In the genomic region with DNA sequence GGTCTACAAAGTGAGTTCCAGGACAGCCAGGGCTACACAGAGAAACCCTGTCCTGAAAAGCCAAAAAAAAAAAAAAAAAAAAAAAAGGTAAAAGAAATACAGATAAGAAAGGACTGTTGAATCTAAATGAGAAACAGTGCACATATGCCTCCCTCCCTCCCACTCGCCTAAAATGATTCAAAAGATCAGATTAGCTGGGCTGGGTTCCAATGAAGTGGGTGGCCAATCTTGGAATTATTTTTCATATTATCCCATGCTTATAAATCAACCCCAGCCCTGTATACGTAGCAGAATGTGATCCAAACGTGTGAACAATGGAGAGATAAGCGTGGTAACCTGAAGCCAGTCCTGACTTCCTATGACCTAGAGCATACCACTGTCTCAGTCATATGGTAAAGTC, we compare ENCODE assay signal across 17 mouse cellular contexts.
DNase-seq lines count a peak whose midpoint lies in the region.
"Had no signal": no experiment of that assay in that cellular context is flagged by ENCODE, and none has a peak within 500 bp of the region (broad histone marks: within the 10 kb centered on the region; RNA-seq: fewer than 3 reads in every experiment).

No protein-coding gene starts in this region.

- DNase-seq in cerebellum, adult 11-12 months = peak; percentile 2
- no peak for DNase-seq in cerebellum, postnatal 14 days
- peak; percentile 70 for DNase-seq in layer of hippocampus, adult 11-12 months (ENCODE audit: low spot score)
- no peak for DNase-seq in layer of hippocampus, adult 9-10 months (ENCODE audit: low spot score)
- peak; percentile 50 for DNase-seq in brain, adult 2 months (ENCODE audit: low read depth, low spot score)
- DNase-seq in layer of hippocampus, adult 9-11 months = peak; percentile 71
- no peak for DNase-seq in liver
- no peak for DNase-seq in ovary, postnatal 36 days (ENCODE audit: low spot score)
- DNase-seq: adrenal gland, adult 2 months; adrenal gland, postnatal 14 days; B cell, adult 2 months; cerebellum, adult 2 months; cerebellum, adult 9-11 months; cerebellum, postnatal 36 days; embryo, embryonic 11 days; gastrocnemius, postnatal 25 days; heart, adult 2 months had no signal

Comparison
In these comparisons a context has a peak if more than half of its experiments do, and no peak if none do; other contexts are left out.
1. DNase-seq: peak in cerebellum, adult 11-12 months (single experiment), layer of hippocampus, adult 11-12 months (single experiment), brain, adult 2 months (single experiment) and layer of hippocampus, adult 9-11 months (single experiment); none in cerebellum, postnatal 14 days (0 of 2), layer of hippocampus, adult 9-10 months (single experiment), liver (single experiment) and ovary, postnatal 36 days (single experiment).